Mouse (Mus musculus): ENCODE data around the gene Jdp2.

Jdp2 gene

DNA sequence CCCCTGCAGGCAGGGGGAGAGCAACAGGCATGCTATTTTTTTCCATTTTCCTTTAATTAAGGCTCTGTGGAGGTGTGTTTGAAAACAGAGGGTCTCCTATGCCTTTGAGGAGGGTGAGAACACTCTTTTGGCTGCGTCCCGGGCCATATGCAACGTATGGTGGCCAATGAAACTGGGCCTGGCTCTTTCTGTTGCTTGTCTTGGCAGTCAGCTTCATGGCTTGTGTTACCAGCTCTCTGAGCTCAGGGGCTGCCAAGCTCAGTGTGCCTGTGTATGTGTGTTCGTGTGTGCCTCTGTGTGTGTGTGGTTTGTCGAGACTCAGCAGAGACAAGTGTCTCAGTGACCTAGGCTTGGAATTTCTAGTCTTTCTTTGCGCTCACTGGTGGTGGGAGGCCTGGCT is 2.7 kb downstream of the Jdp2 start:
- in situ Hi-C loops (cut with MseI, MboI): no loop called here

DNA sequence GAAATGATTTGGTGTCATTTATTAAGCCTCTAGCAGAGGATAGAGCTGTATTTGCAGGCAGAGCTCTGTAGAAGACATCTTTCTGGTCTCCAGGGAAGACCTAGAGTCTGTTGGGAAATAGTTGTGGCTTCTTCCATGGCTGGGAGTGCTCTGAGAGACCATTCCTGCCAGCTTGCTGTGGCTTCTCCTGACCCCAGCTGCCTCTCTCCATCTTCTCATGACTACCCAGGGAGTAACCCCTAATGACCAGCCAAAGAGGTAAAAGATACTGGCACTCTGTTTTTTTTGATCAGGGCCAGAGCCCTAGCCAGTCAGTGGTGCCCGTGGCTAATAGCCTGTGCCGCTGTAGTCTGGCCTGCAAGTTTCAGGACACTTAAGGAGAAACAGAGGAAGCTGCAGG is 3.3 kb downstream of the Jdp2 start:
- in situ Hi-C loops (cut with MseI, MboI): no loop called here

DNA sequence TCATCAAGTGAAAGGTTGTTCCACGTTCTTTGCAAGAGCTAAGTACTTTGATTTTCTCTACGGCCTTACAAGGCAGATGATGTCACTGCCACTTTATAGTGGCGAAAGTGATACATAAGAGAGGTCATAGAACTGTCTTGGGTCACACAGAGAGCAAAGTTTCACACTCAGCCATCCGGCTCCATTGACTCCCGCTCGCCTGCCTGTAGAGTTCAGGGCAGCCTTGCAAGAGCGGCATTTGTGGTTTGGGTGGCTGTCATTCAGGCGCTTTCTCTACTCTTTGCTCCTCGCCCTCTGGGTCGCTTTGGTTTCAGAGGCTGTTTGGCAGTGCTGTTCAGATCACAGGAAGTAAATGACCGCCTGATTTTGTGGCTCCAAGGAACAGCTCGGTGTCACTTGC is 4.0 kb downstream of the Jdp2 start:
- in situ Hi-C loops (cut with MseI, MboI): no loop called here

DNA sequence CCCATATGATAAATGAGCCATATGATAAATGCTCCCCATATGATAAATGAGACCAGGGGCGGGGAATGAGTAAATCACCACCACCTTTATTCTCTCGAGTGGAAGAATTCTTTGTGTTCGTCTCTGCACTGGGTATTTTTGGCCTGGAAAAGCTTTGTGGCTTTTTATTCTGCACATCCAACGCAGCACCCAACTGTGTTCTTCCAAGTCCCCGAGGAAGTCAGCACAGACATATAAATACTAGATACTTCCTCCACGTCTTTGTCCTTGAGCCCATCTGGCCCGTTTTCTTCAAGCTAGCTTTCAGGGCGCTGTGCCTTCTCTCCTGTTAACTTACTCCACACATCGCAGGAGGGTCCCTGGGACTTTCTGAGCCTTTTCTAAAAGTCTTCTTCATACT is 4.9 kb downstream of the Jdp2 start:
- in situ Hi-C loops (cut with MseI, MboI): no loop called here

DNA sequence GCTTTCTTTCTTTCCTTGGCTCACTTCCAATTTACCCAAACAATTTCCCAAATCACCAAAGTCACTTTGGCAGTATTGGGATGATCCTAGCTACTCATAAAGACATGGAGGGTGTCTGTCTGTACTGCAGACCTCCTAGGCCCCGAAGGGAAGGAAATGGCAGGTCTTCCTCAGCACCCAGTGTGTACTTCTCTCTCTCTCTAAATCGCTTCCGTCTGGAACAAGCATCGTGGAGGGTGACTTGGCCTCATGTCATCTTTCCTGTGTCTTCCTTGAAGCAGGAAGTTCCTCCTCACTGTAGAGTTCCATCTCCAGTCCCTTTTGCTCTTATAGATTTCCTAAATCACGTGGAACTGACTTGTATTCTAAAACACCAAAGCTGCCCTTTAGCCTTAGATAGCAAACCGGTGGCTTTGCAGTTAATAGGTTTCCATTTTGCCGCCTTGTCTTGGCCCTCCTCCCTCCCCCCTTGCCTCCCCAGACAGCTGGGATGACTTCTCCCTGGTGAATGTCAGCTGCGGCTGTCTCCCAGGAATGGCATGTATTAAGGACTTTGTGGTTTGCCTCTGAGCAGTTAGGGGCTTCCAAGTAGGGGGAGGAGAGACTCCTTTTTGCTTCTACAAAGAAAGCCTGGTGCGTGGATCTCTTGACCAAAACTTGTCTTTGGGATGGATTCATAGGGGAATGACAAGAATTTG is 5.6 kb downstream of the Jdp2 start:
- in situ Hi-C loops (cut with MseI, MboI): no loop called here

DNA sequence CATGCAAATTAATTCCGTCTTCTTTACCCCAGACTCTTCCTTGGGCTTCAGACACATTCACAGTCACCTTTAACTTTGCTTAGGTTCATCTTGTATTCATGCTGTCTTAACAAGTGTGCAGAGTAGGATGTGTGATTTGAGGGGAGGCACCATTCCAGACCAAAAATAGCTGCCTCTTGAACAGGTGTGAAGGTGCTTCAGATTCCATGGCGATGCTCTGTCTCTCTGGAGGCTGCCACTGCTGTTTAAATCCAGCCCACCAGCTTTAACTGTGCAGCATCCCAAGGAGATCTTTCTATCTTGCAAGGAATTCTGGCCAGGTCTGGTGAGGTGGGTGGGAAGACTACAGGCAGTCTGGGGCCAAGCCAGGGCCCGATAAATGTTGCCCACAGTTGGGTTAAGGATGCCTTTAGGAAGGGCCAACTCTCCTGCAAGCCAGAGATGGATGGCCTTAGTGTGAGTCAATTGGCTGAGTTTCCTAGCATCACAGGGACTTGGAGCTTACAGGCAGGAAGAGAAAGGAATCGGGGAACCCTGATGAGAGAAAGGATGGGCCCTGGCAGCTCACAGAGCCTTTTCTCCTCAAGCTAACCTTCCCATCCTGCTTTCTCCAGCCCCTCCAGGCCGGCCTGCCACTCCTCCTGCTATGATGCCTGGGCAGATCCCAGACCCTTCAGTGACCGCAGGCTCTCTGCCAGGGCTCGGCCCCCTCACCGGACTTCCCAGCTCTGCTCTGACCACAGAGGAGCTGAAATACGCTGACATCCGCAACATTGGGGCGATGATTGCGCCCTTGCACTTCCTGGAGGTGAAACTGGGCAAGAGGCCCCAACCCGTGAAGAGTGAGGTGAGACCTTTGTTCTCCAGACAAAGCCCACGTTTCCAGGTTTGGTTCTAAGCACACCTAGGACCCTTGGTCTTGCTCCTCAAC is 9.0 kb downstream of the Jdp2 start:
- in situ Hi-C loops (cut with MseI, MboI): no loop called here

DNA sequence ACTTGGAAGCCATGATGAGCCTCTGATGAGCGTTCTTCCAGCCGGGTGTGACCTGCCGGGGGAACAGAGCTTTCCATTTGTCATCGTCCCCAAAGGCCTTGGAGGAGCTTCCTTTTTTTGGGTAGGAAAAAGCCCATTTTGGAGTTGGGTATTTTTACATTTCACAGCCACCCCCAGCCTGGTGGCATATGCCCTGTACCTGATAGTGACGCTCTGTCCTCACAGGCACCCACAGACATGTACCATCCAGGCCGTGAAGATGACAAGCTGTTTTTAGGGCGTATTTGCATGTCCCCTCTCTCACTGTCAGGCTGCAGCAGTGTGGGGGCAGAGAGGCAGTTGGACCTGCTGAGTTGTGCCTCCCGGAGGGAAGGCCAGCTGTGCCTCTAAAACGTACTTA is 11.3 kb downstream of the Jdp2 start:
- in situ Hi-C loops (cut with MseI, MboI): no loop called here

DNA sequence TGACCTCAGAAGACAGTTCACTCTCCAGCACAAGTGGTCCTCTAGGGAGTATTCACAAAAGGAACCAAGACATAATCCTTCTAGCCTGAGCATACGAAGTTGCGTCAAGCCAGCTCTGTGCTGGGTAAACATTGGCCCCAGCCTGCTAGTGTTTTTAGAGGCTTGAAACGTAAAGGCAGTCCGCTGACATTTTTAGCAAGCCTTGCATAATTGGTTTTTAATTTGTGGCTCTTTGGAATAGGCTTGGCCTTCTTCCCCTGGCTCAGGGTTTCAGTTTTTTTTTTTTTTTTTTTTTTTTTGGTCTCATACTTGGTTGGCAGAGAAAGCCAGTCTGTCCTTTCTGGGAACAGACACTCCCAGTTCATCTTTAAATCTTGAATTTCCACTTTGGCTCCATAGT is 15.3 kb downstream of the Jdp2 start:
- in situ Hi-C loops (cut with MseI, MboI): no loop called here

DNA sequence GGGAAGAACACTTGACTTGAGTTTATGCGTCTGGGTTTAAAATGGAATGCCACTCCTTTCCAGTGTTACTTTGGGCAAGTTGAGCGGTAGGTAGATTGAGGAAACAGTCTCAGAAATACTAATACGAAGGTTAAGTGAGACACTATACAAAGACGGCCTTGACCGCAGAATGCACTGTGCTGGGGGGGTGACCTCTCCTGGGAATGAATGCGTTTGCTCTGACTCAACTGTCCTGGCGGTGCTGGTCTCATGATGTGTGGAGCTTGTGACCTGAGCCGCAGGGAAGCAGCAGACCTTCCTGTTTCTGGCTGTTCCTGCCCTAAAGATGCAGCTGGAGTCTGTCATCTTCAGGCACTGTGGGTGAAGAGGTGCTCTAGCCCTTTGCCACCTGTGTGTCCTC is 16.7 kb downstream of the Jdp2 start:
- in situ Hi-C loops (cut with MseI, MboI): no loop called here

DNA sequence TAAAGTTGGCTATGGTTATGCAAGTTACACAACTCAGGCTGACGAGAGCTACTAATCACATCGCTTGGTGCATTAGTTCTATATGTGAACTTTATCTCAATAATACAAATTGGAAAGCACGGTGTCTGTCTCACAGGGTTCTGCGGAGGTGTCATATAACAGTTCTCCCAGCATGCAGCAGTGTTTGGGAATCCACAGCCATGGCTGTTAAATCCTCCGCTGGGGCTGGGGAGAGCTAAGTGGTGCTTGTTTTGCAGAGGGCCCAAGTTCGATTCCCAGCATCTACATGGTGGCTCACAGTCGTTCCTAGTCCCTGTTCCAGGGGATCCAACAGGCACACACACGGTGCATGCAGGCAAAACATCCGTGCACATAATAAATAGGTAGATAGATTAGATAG is 19.1 kb downstream of the Jdp2 start:
- in situ Hi-C loops (cut with MseI, MboI): no loop called here

DNA sequence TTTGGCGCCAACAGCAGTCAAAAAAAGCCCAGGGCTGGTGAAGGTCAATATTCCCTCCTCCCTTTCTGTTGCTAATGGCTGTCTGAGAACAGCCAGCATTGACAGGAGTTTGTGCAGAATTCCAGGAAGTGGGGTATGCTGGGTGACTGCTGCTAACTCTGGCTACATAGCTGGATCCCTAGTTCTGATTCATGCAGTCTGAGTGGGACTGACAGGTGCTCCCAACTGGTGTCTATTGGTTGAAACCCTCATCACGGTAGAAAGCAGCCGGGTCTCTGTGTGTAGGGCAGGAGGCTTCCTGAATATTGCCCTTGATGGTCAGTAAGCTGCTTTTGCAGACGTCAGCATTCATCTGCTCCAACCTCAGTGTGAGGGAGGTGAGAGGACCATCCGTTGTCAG is 19.6 kb downstream of the Jdp2 start:
- in situ Hi-C loops (cut with MseI, MboI): no loop called here

DNA sequence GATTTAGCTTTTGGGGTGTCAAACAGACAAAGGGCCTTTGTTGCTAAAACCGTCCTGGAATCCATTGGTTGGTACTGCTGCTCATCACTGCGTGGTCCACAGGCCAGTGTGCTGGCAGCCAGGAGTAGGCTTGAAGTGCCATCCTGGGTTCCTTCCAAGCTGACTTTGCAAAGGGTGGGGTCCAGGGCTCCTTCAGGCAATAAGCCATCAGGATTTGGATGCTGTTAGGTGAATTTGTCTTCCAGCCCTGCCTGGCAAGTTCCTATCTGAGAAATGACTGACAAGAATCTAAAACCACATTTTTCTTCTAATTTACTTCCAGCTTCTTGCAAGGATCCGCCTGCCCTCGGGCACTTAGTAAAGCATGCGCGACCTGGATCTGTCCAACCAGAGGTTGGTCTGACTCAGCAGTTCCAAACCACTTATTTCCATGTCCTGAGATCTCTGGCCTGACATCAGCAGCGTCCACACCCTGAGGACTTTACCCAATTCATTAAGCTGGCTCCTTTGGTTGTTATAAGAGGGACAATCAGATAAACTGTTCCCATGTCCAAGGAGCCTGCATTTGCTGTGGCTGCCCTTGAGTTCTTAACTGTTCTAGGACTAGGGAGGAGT is 20.6 kb downstream of the Jdp2 start:
- in situ Hi-C loops (cut with MseI, MboI): no loop called here

DNA sequence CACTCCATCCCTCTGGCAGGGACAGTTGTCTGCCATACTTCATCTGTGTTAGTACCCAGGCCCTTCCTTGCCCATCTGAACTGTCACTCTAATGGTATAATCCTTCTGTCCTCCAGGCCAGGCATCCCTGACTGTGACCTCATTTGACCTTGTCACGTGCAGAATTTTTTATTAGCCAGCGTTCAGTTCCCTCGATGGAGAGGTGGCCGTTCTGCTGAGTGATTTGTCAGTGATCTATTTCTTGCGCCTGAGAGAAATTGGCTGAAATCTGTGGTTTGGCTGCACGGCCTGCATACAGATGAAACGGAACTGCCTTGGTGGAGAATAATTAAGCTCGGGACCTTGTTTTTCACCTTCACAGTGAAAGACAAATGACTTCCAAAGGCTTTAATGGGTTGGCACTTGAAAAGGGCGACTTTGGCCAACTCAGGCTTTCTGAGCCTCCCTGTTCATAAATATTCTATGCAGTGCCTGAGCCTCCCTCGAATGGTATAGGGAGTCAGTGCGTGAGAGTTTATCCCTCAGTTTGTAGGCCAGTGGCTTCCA is 21.1 kb downstream of the Jdp2 start:
- in situ Hi-C loops (cut with MseI, MboI): no loop called here

DNA sequence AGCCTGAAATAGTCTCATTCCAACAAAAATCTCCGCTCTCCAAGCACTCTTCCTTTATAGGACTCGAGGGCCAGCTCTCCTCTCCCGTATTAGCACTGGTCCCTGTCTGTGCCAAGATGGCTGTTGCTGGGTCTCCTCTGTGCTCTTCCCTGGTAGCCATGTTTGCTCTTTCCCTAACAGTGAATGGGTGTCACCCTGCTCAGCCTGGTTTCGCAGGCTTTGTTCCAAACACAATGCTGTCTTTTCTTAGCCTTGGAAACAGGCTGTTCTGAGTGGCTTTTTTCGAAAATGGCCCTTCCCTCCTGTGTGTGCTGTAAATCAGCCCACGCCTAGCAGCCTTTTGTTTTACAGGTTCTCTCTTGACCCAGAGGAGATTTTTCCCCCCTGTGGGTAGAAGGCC is 22.2 kb downstream of the Jdp2 start:
- in situ Hi-C loops (cut with MseI, MboI): no loop called here

DNA sequence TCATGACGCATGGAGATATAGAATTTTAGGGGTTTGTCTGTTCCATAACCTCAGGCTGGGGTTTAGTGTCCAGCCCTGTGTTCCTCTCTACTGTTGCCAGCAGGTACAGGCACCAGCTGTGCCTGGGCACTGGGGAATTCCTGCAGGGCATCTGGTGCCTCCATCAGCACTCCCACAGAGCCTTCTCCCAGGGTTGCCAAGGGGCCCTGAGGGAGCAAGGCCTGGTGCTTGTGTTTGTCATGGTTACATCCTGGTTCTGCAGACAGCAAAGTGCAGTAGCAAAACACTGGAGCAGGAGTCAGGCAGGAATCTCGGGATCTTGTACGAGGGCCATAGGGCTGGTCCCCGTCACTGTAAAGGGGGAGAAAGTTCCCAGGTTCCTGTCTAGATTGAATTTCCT is 22.8 kb downstream of the Jdp2 start:
- in situ Hi-C loops (cut with MseI, MboI): no loop called here

DNA sequence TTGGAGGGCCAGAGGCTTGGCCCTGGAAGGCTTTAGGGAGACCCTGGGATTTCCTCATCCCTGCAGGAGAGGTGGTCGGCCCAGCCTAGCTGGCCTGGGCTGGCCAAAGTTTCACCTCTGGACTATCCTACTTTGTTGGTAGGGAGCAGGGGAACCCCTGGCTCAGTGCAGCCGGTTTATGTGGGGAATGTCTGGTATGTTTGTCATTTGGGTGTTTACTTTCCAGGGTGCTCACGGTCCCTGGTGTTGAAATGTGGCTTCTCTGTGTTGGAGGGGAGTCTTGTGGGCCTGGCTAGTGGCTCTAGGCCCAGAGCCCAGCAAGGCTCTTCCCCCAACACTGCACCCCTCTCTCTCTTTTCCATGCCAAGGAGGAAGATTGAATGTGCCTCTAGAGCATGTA is 24.9 kb downstream of the Jdp2 start:
- in situ Hi-C loops (cut with MseI, MboI): no loop called here

DNA sequence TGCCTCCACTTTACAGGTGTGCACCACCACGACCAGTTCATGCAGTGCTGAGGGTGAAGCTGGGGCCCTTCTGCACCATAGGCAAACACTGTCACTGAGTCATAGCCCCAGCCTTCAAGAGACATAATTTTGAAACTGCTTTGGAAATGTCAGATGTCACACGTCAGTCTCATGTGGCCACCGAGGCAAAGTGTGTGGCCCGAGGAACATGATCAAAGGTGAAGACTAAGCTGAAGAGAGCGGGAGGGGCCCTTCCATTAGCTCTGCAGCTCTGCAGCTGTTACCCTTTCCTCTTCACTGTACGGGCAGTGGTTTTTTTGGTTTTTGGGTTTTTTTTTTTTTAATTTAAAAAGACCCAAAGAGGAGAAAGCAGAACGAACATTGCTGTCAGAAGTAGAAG is 25.8 kb downstream of the Jdp2 start:
- in situ Hi-C loops (cut with MseI, MboI): no loop called here

DNA sequence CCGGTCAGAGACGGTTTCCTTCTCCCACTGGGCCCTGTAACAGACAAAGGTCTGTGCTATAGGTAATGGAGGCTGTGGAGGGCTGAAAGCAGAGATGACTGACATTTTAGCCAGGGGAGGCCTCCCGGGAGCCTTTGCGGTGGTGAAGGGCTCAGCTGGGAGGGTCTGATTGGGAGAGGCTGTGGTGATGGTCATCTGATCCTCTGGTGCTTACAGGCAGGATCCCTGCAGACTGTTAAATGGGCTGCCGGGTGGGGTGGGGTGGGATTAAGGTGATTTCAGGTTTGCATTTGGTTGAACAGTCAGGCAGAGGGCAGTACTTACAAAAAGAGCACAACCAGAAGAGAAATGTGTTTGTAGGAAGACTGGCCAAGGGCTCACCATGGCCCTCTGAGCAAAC is 27.0 kb downstream of the Jdp2 start:
- in situ Hi-C loops (cut with MseI, MboI): no loop called here

DNA sequence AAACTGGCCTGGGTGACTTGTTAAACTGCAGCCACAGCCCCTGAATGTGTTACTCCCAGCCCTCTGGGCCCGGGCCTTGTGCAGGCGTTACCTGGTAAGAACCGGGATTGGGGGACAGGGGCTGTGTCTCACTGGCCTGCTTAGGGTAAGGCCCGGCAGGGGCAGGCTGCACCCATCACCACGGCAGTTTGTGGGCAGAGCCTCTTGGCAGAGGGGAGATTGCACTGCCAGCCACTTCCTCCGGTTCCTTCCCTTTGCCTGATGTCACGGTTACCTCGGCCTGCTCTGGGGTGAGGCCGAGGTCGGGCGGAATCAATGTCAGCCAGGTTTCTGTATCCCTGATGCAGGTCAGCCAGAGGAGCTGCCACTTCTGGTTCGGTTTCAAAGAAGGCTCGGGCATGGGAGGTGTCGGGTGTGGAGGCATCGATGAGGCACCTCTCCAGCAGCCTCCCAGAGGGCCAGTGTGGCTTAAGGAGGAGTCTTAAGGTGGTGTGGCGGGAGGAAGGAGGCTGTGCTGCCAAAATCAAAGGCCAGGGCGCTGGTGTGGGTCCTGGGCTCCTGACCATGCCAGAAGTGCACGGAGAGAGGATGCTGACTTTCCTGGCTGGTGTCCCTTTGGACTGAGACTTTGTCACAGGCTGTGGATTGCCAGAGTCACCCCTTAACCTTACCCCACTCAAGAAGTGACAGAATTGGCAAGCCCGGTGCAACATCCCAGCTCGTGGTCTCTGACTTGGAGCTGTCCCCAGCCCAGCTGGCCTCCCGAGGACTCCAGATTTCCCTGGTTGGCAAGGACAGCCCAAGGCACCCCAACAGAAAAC is 31.0 kb downstream of the Jdp2 start:
- in situ Hi-C loops (cut with MseI, MboI): no loop called here

DNA sequence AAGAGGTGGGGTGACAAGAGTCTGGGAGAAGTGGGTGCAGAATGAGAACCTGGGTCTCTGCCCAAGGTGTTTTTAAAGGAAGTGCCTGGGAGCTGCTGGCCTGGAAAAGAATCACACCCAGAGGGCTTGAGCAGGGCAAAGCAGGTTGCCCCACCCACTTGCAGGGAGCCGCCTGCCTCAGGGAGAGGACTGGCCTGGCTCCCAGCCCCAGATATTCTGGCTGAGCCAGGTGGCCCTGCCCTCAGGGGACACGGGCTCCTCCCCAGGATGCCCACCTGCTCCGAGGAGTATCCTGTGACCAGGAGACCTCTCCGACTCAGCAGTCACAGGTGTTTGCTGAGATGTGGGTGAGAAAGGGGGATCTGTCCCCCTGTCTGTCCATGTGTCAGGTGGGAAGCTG is 32.4 kb downstream of the Jdp2 start:
- in situ Hi-C loops (cut with MseI, MboI): no loop called here

DNA sequence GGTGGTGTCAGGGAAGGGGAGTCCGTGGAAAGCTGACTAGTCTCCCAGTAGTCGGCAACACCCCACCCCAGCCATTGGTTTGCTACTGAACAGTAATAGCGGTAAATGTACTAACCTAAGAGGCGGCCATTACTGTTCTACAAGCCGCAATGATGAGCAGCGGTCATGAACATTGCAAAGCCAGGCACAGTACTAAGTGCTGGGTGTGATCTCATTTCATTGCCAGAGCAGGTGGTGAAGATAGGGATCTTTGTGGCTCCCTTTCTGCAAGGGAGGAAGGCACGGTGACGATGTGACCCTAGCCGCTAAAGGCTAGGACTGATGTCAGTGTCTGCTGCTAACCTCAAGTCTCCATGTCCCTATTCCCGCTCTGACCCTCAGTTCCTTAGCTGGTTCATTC is 33.5 kb downstream of the Jdp2 start:
- in situ Hi-C loops (cut with MseI, MboI): no loop called here

DNA sequence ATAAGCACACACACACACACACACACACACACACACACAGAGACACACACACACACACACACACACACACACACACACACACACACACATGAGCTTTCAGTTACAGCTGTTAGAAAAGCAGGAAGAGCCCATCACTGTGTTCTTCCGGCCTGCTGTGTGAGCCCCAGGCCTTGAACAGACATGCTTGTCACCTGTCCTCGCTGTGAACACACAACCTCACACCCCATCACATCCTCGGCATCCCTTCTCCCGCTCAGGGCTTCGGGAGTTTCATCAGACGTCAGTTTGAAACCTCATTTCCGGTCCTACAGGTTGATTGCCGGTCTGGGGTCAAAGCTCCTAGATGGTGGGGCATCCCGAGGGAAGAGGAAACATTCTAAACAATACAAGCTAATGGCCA is 39.1 kb downstream of the Jdp2 start:
- in situ Hi-C loops (cut with MseI, MboI): no loop called here

Data from mouse trophoblast stem cell (cell line).